Mouse (Mus musculus) ES-E14 (cell line): ENCODE results near the gene Gm13271.
"Not testable (repeated sequence)": the region's sequence is repeated elsewhere in the genome, so short reads cannot be mapped to it uniquely, and the experiment has no call there.

Source experiments
- CHD2 ChIP-seq: IDR thresholded peaks from 2 replicates; pipeline ENCODE4 v1.6.1; 2014; ENCODE audit warnings: mild to moderate bottlenecking, low read depth, low read length, inconsistent platforms
- HCFC1 ChIP-seq: IDR thresholded peaks from 2 replicates; pipeline ENCODE4 v1.6.1; 2012; ENCODE audit warnings: low read length, inconsistent platforms, borderline replicate concordance; ENCODE audit not compliant: insufficient read depth
- MAFK ChIP-seq: IDR thresholded peaks from 2 replicates; pipeline ENCODE4 v1.6.1; 2014; ENCODE audit warnings: mild to moderate bottlenecking, low read depth, low read length, inconsistent platforms; ENCODE audit not compliant: insufficient read depth
- ZC3H11A ChIP-seq: IDR thresholded peaks from 2 replicates; pipeline ENCODE4 v1.6.1; 2012; ENCODE audit warnings: low read depth, mild to moderate bottlenecking, inconsistent platforms, low read length, borderline replicate concordance
- ZNF384 ChIP-seq: IDR thresholded peaks from 2 replicates; pipeline ENCODE4 v1.6.1; 2012; ENCODE audit warnings: low read depth, low read length, inconsistent platforms

DNA sequence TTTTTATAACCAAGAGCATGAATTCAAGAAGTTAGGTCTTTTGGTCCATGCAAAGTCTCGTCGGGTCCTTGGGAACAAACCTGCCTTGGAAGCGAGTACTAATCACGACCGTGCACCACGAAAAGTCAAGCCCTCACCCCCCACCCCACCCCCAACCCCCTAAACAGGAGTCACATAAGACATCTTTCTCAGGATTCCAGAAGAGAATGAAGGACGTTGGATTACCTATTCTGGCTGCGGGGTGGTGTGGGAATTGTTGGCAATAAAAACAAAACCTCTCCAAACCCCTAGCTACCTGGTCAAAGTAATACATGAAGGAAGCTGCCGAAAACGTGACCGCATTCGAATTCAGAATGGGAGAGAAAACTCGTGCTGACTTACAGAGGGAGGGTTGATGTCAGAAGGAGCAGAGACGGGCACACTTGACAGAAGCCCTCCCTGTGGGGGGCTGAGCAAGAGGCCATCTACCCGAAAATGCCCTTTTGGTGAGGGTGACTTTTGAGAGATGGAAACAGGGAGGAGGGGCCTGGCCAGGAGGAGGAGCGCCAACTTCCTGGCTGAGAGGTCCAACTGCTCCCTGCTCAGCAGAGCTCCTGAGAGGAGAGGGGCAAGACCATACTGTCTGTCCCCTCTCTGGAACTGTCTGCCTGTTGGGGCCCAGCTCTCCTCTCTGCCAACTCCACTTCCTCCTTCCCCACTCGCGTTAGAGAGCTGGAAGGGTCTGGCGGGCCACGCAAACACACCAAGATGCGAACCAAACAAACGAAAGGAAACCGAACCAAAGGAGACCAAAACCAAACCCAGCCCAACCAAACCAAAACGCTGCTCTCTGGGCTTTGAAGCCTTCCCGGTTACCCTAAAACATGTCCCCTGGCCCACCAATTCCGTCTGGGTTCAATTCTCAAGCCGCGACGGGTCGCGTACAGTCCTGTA lies 2.2 kb downstream of the Gm13271 start:
- not testable (repeated sequence) for TF ChIP-seq ZNF384, HCFC1, CHD2, ZC3H11A, MAFK
